Mouse (Mus musculus) erythroblast, embryonic 14.5 days (primary cell): Measurements from ENCODE around the gene Crabp1. TPM values are rescaled to one million over a fixed set of nuclear protein-coding genes. Genes with fewer than 3 reads are reported as not detected.

Source experiments
- H3K27me3 ChIP-seq: 2 replicates; pipeline ENCODE4 v1.6.1; 2012; ENCODE audit warnings: inconsistent platforms; ENCODE audit not compliant: control insufficient read depth
- H3K36me3 ChIP-seq: 2 replicates; pipeline ENCODE4 v1.6.1; 2012; ENCODE audit warnings: mild to moderate bottlenecking, inconsistent platforms; ENCODE audit not compliant: control insufficient read depth
- H3K4me1 ChIP-seq: 2 replicates; pipeline ENCODE4 v1.6.1; 2012; ENCODE audit warnings: inconsistent platforms; ENCODE audit not compliant: control insufficient read depth
- H3K4me3 ChIP-seq: replicated peaks from 2 replicates; pipeline ENCODE3; 2012; ENCODE audit warnings: moderate library complexity, mild to moderate bottlenecking, inconsistent platforms
- H3K9me3 ChIP-seq: 2 replicates; pipeline ENCODE4 v1.6.1; 2012; ENCODE audit warnings: low read length, inconsistent platforms, mixed read lengths; ENCODE audit not compliant: control insufficient read depth
- GATA1 ChIP-seq: IDR thresholded peaks from 2 replicates; pipeline ENCODE4 v1.6.1; 2012; ENCODE audit warnings: low read length, inconsistent platforms, mixed read lengths
- TAL1 ChIP-seq: IDR thresholded peaks from 3 replicates; pipeline ENCODE4 v1.6.1; 2012; ENCODE audit warnings: low read length, inconsistent platforms, mixed read lengths
- polyA plus RNA-seq: library from polyadenylated mRNA; stranded (reverse); fragments of >175 nt; gene quantifications from 2 replicates; pipeline ENCODE4 v1.2.3, GENCODE M21; 2012

Gene Crabp1
- polyA plus RNA-seq, result not detected in 2 replicates

GRCm38 (mm10) chr9:54764561-54765217, at the start of gene Crabp1:
TSS of gene Crabp1 (plus strand) at chr9:54764748.
- Histone ChIP-seq H3K9me3 (no peaks in the 10 kb centered on the region), H3K36me3 (no peaks in the 10 kb centered on the region), H3K4me3 (no peak within 1 kb of the TSS), H3K4me1 (no peaks in the 10 kb centered on the region), H3K27me3 (peaks cover 64% of the 10 kb centered on the region)
- TF ChIP-seq GATA1, result no peak
- TF ChIP-seq TAL1, result no peak

- no peak for TF ChIP-seq TAL1
- no peak for TF ChIP-seq GATA1
- H3K4me1 ChIP-seq, result no peaks in the 10 kb centered on the region
- peaks cover 100% of the 10 kb centered on the region for H3K36me3 ChIP-seq
- H3K27me3 ChIP-seq, result no peaks in the 10 kb centered on the region
- H3K4me3 ChIP-seq, result no peak overlapping the region
- no peaks in the 10 kb centered on the region for H3K9me3 ChIP-seq
Measured at GRCm38 (mm10) chr9:54715776-54716175, 48.8 kb upstream of the Crabp1 start.

GRCm38 (mm10) chr9:54717527-54717926, 47.0 kb upstream of the Crabp1 start:
- no peak overlapping the region for H3K4me3 ChIP-seq
- TF ChIP-seq GATA1, result no peak
- no peak for TF ChIP-seq TAL1
- no peaks in the 10 kb centered on the region for H3K27me3 ChIP-seq
- H3K9me3 ChIP-seq, result no peaks in the 10 kb centered on the region
- peaks cover 97% of the 10 kb centered on the region for H3K36me3 ChIP-seq
- no peaks in the 10 kb centered on the region for H3K4me1 ChIP-seq

- no peaks in the 10 kb centered on the region for H3K4me1 ChIP-seq
- no peaks in the 10 kb centered on the region for H3K9me3 ChIP-seq
- H3K36me3 ChIP-seq, result peaks cover 96% of the 10 kb centered on the region
- no peaks in the 10 kb centered on the region for H3K27me3 ChIP-seq
- no peak overlapping the region for H3K4me3 ChIP-seq
- no peak for TF ChIP-seq TAL1
- TF ChIP-seq GATA1, result no peak
Measured at GRCm38 (mm10) chr9:54722156-54722555, 42.4 kb upstream of the Crabp1 start.

- TF ChIP-seq TAL1 (no peak), GATA1 (no peak)
- H3K4me3 ChIP-seq, result no peak overlapping the region
- H3K9me3 ChIP-seq, result no peaks in the 10 kb centered on the region
- peaks cover 96% of the 10 kb centered on the region for H3K36me3 ChIP-seq
- no peaks in the 10 kb centered on the region for H3K4me1 ChIP-seq
- no peaks in the 10 kb centered on the region for H3K27me3 ChIP-seq
Measured at GRCm38 (mm10) chr9:54722596-54722995, 42.0 kb upstream of the Crabp1 start.

- Histone ChIP-seq H3K9me3 (no peaks in the 10 kb centered on the region), H3K36me3 (peaks cover 97% of the 10 kb centered on the region), H3K4me3 (no peak overlapping the region), H3K4me1 (0 out of 2 replicates have a peak, but pooled peaks cover 2% of the 10 kb centered on the region), H3K27me3 (no peaks in the 10 kb centered on the region)
- TF ChIP-seq GATA1 (no peak), TAL1 (no peak)
Measured at GRCm38 (mm10) chr9:54726315-54726714, 38.2 kb upstream of the Crabp1 start.

- peaks cover 36% of the 10 kb centered on the region for H3K4me1 ChIP-seq
- no peaks in the 10 kb centered on the region for H3K9me3 ChIP-seq
- H3K27me3 ChIP-seq, result no peaks in the 10 kb centered on the region
- H3K36me3 ChIP-seq, result peaks cover 43% of the 10 kb centered on the region
- H3K4me3 ChIP-seq, result no peak overlapping the region
- no peak for TF ChIP-seq TAL1
- no peak for TF ChIP-seq GATA1
Measured at GRCm38 (mm10) chr9:54732122-54732521, 32.4 kb upstream of the Crabp1 start.

- Histone ChIP-seq H3K27me3 (0 out of 2 replicates have a peak, but pooled peaks cover 2% of the 10 kb centered on the region), H3K4me3 (peak within 1 kb of the TSS; percentile 86), H3K4me1 (peaks cover 36% of the 10 kb centered on the region), H3K9me3 (no peaks in the 10 kb centered on the region), H3K36me3 (peaks cover 23% of the 10 kb centered on the region)
- TF ChIP-seq TAL1 (no peak), GATA1 (no peak)
Measured at GRCm38 (mm10) chr9:54733921-54734638, 30.5 kb upstream of the Crabp1 start, which contains the start of gene Wdr61. TSS of gene Wdr61 (minus strand) at chr9:54734519.

- Histone ChIP-seq H3K4me3 (peak overlapping the region; percentile 86), H3K9me3 (no peaks in the 10 kb centered on the region), H3K27me3 (0 out of 2 replicates have a peak, but pooled peaks cover 2% of the 10 kb centered on the region), H3K36me3 (peaks cover 17% of the 10 kb centered on the region), H3K4me1 (peaks cover 36% of the 10 kb centered on the region)
- no peak for TF ChIP-seq TAL1
- no peak for TF ChIP-seq GATA1
Measured at GRCm38 (mm10) chr9:54734639-54735252, 29.8 kb upstream of the Crabp1 start.
